Mouse (Mus musculus) forelimb bud, embryonic 11.5 days (tissue): ENCODE measurements at regions not wholly inside any gene's neighbourhood (a gene's known extent, or its start where the extent isn't known, plus 50 kb on each side); places are given as distances from the start of the nearest gene placed in this dataset.

ENCODE experiments used
- DNase-seq: peaks from one replicate; pipeline ENCODE4 v3.0.0-alpha.2; 2012; ENCODE audit warnings: low read depth, low spot score

GRCm38 (mm10) chr17:45797121-45797520 is 63.5 kb upstream of the 1600014C23Rik start:
- DNase-seq: no peak

- no peak for DNase-seq
Observed at GRCm38 (mm10) chr17:45794926-45795325, 61.3 kb upstream of the 1600014C23Rik start.

- no peak for DNase-seq
Observed at GRCm38 (mm10) chr17:45790959-45791520, 57.4 kb upstream of the 1600014C23Rik start.

- no peak for DNase-seq
Observed at GRCm38 (mm10) chr17:45789777-45790176, 56.1 kb upstream of the 1600014C23Rik start.

- DNase-seq: no peak
Observed at GRCm38 (mm10) chr17:45784905-45785304, 51.3 kb upstream of the 1600014C23Rik start.

GRCm38 (mm10) chr17:45784496-45784895 is 50.9 kb upstream of the 1600014C23Rik start:
- no peak for DNase-seq
